Mouse (Mus musculus) kidney, postnatal 0 days (tissue): Measurements from ENCODE around the gene Prep. TPM values are rescaled to one million over a fixed set of nuclear protein-coding genes. Genes with fewer than 3 reads are reported as not detected.

Source experiments
- ATAC-seq: fragments of 200-750 bp; cut with Nextera tagmentation; replicated peaks from 2 replicates; pipeline ENCODE4 v1.8.0; 2017; ENCODE audit warnings: low read depth, moderate number of reproducible peaks, moderate TSS enrichment, moderate library complexity; ENCODE audit not compliant: low FRiP score
- DNase-seq: peaks from one replicate; pipeline ENCODE4 v3.0.0-alpha.2; 2016; ENCODE audit warnings: low spot score
- H3K27ac ChIP-seq: fragments of 300-500 bp; sonication (generic); 2 replicates; pipeline ENCODE4 v1.5.1; 2014; ENCODE audit warnings: mild to moderate bottlenecking
- H3K27me3 ChIP-seq: fragments of 300-500 bp; sonication (generic); 2 replicates; pipeline ENCODE4 v1.6.1; 2014; ENCODE audit warnings: low read length, mixed read lengths; ENCODE audit not compliant: insufficient read depth
- H3K36me3 ChIP-seq: fragments of 300-500 bp; sonication (generic); 2 replicates; pipeline ENCODE4 v1.6.1; 2014; ENCODE audit warnings: low read length, mixed read lengths; ENCODE audit not compliant: insufficient read depth
- H3K4me1 ChIP-seq: fragments of 300-500 bp; sonication (generic); replicated peaks from 2 replicates; pipeline ENCODE4 v1.6.1; 2014; ENCODE audit warnings: antibody characterized with exemption, low read length, mixed read lengths; ENCODE audit not compliant: insufficient read depth
- H3K4me2 ChIP-seq: fragments of 300-500 bp; sonication (generic); 2 replicates; pipeline ENCODE4 v1.6.1; 2014; ENCODE audit warnings: mild to moderate bottlenecking, low read length, moderate library complexity, mixed read lengths
- H3K4me3 ChIP-seq: fragments of 300-500 bp; sonication (generic); replicated peaks from 2 replicates; pipeline ENCODE4 v1.5.1; 2014; ENCODE audit warnings: low read depth, low read length
- H3K9ac ChIP-seq: fragments of 300-500 bp; sonication (generic); 2 replicates; pipeline ENCODE4 v1.6.1; 2014; ENCODE audit warnings: low read depth, low read length
- H3K9me3 ChIP-seq: fragments of 300-500 bp; sonication (generic); replicated peaks from 2 replicates; pipeline ENCODE4 v1.6.1; 2016; ENCODE audit warnings: low read length, inconsistent platforms, mixed read lengths
- CTCF ChIP-seq: IDR thresholded peaks from 2 replicates; pipeline ENCODE4 v1.5.1; 2016; ENCODE audit warnings: antibody characterized with exemption, low read depth, mild to moderate bottlenecking, moderate library complexity
- WGBS: fragments of 180-500 bp; shearing (Covaris S2); extraction: QIAGEN DNeasy Blood & Tissue Kit; methylation state at CpG from one replicate; pipeline ENCODE4 v1.1.7; 2014; 5-methylcytosine and 5-hydroxymethylcytosine counted together
- polyA plus RNA-seq: library from polyadenylated mRNA; unstranded; fragments of >200 nt; fragmentation: Nextera tagmentation; extraction: Ambion mirVana; gene quantifications from 2 replicates; pipeline ENCODE4 v1.2.1, GENCODE M21; 2015

Prep gene
- polyA plus RNA-seq, 1 experiment from 2014 or later: 12.8 TPM

GRCm38 (mm10) chr10:45106541-45106940 lies 39.5 kb downstream of the Prep start:
- H3K36me3 ChIP-seq: peaks cover 27% of the 10 kb centered on the region; the same call in 1 of the 2 replicates
- no peak overlapping the region for H3K27ac ChIP-seq
- no peak overlapping the region for H3K4me2 ChIP-seq
- no peak overlapping the region for H3K4me3 ChIP-seq
- ATAC-seq: 0 out of 2 replicates have a peak, but pooled peaks have one; percentile 57
- no peak overlapping the region for H3K9ac ChIP-seq
- H3K9me3 ChIP-seq: no peaks in the 10 kb centered on the region
- 0 out of 2 replicates have a peak, but pooled peaks cover 5% of the 10 kb centered on the region for H3K4me1 ChIP-seq
- DNase-seq: no peak
- 75% methylated on average over 4 of the region's 4 CpGs for WGBS
- no peaks in the 10 kb centered on the region for H3K27me3 ChIP-seq
- no peak for TF ChIP-seq CTCF

- Histone ChIP-seq H3K4me1 (0 out of 2 replicates have a peak, but pooled peaks cover 5% of the 10 kb centered on the region), H3K9ac (no peak overlapping the region), H3K27ac (no peak overlapping the region), H3K36me3 (peaks cover 30% of the 10 kb centered on the region; the same call in 1 of the 2 replicates), H3K9me3 (no peaks in the 10 kb centered on the region), H3K4me3 (no peak overlapping the region), H3K27me3 (no peaks in the 10 kb centered on the region), H3K4me2 (no peak overlapping the region)
- ATAC-seq (no peak), DNase-seq (no peak)
- 88% methylated on average over 2 of the region's 2 CpGs for WGBS
- no peak for TF ChIP-seq CTCF
Observed at GRCm38 (mm10) chr10:45107313-45107712, 40.3 kb downstream of the Prep start.

- ATAC-seq: no peak
Observed at GRCm38 (mm10) chr10:45109041-45109440, 42.0 kb downstream of the Prep start.

GRCm38 (mm10) chr10:45109974-45110373 lies 43.0 kb downstream of the Prep start:
- Histone ChIP-seq H3K9ac (no peak overlapping the region), H3K4me3 (no peak overlapping the region), H3K27me3 (no peaks in the 10 kb centered on the region), H3K27ac (no peak overlapping the region), H3K36me3 (peaks cover 30% of the 10 kb centered on the region; the same call in 1 of the 2 replicates), H3K4me2 (no peak overlapping the region), H3K4me1 (no peaks in the 10 kb centered on the region), H3K9me3 (no peaks in the 10 kb centered on the region)
- no peak for DNase-seq
- ATAC-seq: no peak
- TF ChIP-seq CTCF: no peak
- 87% methylated on average over 6 of the region's 6 CpGs for WGBS

More at GRCm38 (mm10) chr10:45109041-45109440, 42.0 kb downstream of the Prep start:
- DNase-seq: no peak
- Histone ChIP-seq H3K9ac (no peak overlapping the region), H3K4me3 (no peak overlapping the region), H3K27me3 (no peaks in the 10 kb centered on the region), H3K9me3 (no peaks in the 10 kb centered on the region), H3K36me3 (peaks cover 30% of the 10 kb centered on the region; the same call in 1 of the 2 replicates), H3K27ac (no peak overlapping the region), H3K4me2 (no peak overlapping the region), H3K4me1 (0 out of 2 replicates have a peak, but pooled peaks cover 4% of the 10 kb centered on the region)
- TF ChIP-seq CTCF: no peak
- 95% methylated on average over 8 of the region's 8 CpGs for WGBS

- ATAC-seq (no peak), DNase-seq (no peak)
- H3K4me3 ChIP-seq: no peak overlapping the region
- no peak overlapping the region for H3K9ac ChIP-seq
- TF ChIP-seq CTCF: no peak
- WGBS: 68% methylated on average over 11 of the region's 11 CpGs
- H3K27me3 ChIP-seq: no peaks in the 10 kb centered on the region
- H3K4me2 ChIP-seq: no peak overlapping the region
- no peak overlapping the region for H3K27ac ChIP-seq
- peaks cover 26% of the 10 kb centered on the region for H3K36me3 ChIP-seq
- no peaks in the 10 kb centered on the region for H3K4me1 ChIP-seq
- no peaks in the 10 kb centered on the region for H3K9me3 ChIP-seq
Observed at GRCm38 (mm10) chr10:45112927-45113326, 45.9 kb downstream of the Prep start.

- H3K27me3 ChIP-seq: no peaks in the 10 kb centered on the region
- H3K9ac ChIP-seq: no peak overlapping the region
- peak; percentile 67 for TF ChIP-seq CTCF
- H3K4me3 ChIP-seq: no peak overlapping the region
- H3K27ac ChIP-seq: no peak overlapping the region
- ATAC-seq (no peak), DNase-seq (peak; percentile 28)
- H3K36me3 ChIP-seq: peaks cover 19% of the 10 kb centered on the region; the same call in 1 of the 2 replicates
- H3K9me3 ChIP-seq: no peaks in the 10 kb centered on the region
- no peaks in the 10 kb centered on the region for H3K4me1 ChIP-seq
- WGBS: 79% methylated on average over 4 of the region's 4 CpGs
- H3K4me2 ChIP-seq: no peak overlapping the region
Observed at GRCm38 (mm10) chr10:45114462-45114861, 47.5 kb downstream of the Prep start.

GRCm38 (mm10) chr10:45116832-45117231 lies 49.8 kb downstream of the Prep start:
- 92% methylated on average over 5 of the region's 5 CpGs for WGBS
- Histone ChIP-seq H3K9me3 (no peaks in the 10 kb centered on the region), H3K4me3 (no peak overlapping the region), H3K9ac (no peak overlapping the region), H3K27me3 (no peaks in the 10 kb centered on the region), H3K4me2 (no peak overlapping the region), H3K4me1 (no peaks in the 10 kb centered on the region), H3K27ac (no peak overlapping the region), H3K36me3 (peaks cover 25% of the 10 kb centered on the region)
- no peak for TF ChIP-seq CTCF
- DNase-seq (no peak), ATAC-seq (no peak)
